Mouse (Mus musculus): Measurements from ENCODE around the gene Rbks. TPM values are rescaled to one million over a fixed set of nuclear protein-coding genes. Genes with fewer than 3 reads are reported as not detected.

Gene Rbks
- 2.5 and 2.9 TPM in 2 replicates for polyA plus RNA-seq (2015; fragmentation: Nextera tagmentation; extraction: Ambion mirVana)

GRCm38 (mm10) chr5:31696971-31697643, at the start of gene Rbks:
Gene Rbks (minus strand): TSS chr5:31697627.
- no peak; the same call in 1 of the 2 replicates for ATAC-seq (ENCODE audit: insufficient number of reproducible peaks, low FRiP score, low TSS enrichment, low read depth)
- WGBS = 6% methylated on average over 17 of the region's 18 CpGs

DNA sequence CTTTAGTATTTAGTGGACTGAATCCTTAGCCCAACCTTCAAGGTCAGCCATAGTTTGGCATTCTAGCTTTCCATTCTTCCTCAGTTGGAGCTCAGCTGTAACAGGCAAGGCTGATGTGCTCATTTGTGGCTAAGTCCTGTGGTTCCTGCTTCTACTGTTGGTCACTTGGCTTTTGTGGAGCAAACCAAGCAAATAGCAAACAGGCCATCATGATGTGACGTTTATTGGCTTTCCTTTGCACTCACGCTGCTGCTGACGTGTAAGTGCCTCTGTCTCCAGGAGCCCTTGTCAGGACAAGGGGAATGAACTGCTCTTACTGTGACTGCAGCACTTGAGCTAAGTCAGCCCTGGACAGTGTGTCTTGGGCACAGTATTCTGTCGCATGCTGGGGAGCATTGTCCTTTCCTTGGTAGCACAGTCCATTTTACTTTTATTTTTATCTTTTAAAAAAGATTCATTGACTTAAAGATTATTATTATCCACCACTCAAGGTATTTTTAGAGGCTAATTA, 45.1 kb upstream of the Rbks start:
- Histone ChIP-seq H3K9me3 (no peaks in the 10 kb centered on the region), H3K27ac (no peak overlapping the region), H3K4me2 (no peak overlapping the region), H3K27me3 (no peaks in the 10 kb centered on the region), H3K4me1 (no peaks in the 10 kb centered on the region), H3K9ac (no peak overlapping the region), H3K4me3 (no peak overlapping the region), H3K36me3 (no peaks in the 10 kb centered on the region)
- 49% methylated on average over 4 of the region's 4 CpGs for WGBS
- ATAC-seq (ENCODE audit: insufficient number of reproducible peaks, low FRiP score, low TSS enrichment, low read depth) = no peak

More at GRCm38 (mm10) chr5:31696971-31697643, at the start of gene Rbks:
- peak within 1 kb of the TSS; percentile 82 for H3K27ac ChIP-seq
- no peaks in the 10 kb centered on the region for H3K9me3 ChIP-seq
- H3K27me3 ChIP-seq = no peaks in the 10 kb centered on the region
- peaks cover 7% of the 10 kb centered on the region for H3K4me1 ChIP-seq
- H3K9ac ChIP-seq = peak within 1 kb of the TSS; percentile 75
- peak within 1 kb of the TSS; percentile 81 for H3K4me3 ChIP-seq
- peak within 1 kb of the TSS; percentile 83 for H3K4me2 ChIP-seq
- no peaks in the 10 kb centered on the region for H3K36me3 ChIP-seq

GRCm38 (mm10) chr5:31741931-31742330, 44.5 kb upstream of the Rbks start:
- H3K27ac ChIP-seq = no peak overlapping the region
- no peak overlapping the region for H3K4me3 ChIP-seq
- 91% methylated on average over 1 of the region's 1 CpGs for WGBS
- no peaks in the 10 kb centered on the region for H3K27me3 ChIP-seq
- no peak overlapping the region for H3K4me2 ChIP-seq
- no peaks in the 10 kb centered on the region for H3K9me3 ChIP-seq
- no peaks in the 10 kb centered on the region for H3K4me1 ChIP-seq
- ATAC-seq (ENCODE audit: insufficient number of reproducible peaks, low FRiP score, low TSS enrichment, low read depth) = no peak
- H3K36me3 ChIP-seq = no peaks in the 10 kb centered on the region
- H3K9ac ChIP-seq = no peak overlapping the region

GRCm38 (mm10) chr5:31732644-31733338, 35.4 kb upstream of the Rbks start:
- H3K9ac ChIP-seq = no peak overlapping the region
- H3K4me2 ChIP-seq = no peak overlapping the region
- H3K27me3 ChIP-seq = no peaks in the 10 kb centered on the region
- 50% methylated on average over 3 of the region's 3 CpGs for WGBS
- ATAC-seq (ENCODE audit: insufficient number of reproducible peaks, low FRiP score, low TSS enrichment, low read depth) = no peak
- H3K4me1 ChIP-seq = no peaks in the 10 kb centered on the region
- no peaks in the 10 kb centered on the region for H3K9me3 ChIP-seq
- H3K36me3 ChIP-seq = no peaks in the 10 kb centered on the region
- no peak overlapping the region for H3K27ac ChIP-seq
- no peak overlapping the region for H3K4me3 ChIP-seq

DNA sequence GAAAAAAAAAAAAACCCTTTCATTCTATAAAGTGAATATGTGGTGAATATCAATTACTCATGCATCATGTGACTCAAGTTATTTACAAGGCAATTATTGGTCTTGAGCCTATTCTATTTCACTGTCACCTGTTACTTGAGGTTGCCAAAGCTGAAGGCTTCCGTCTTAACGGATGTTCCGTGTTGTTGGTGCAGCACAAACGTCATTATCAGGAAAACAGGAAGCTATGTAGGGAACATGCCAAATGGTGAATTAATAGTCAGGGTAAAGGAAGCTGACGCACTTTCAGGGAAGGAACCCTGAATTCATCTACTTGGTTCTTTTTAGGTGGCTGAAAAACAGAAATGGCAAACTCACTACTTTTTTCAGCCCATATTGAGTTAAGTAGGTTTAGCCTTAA, 30.0 kb upstream of the Rbks start:
- H3K4me2 ChIP-seq = no peak overlapping the region
- H3K36me3 ChIP-seq = no peaks in the 10 kb centered on the region
- H3K27me3 ChIP-seq = no peaks in the 10 kb centered on the region
- no peak overlapping the region for H3K27ac ChIP-seq
- H3K4me1 ChIP-seq = no peaks in the 10 kb centered on the region
- H3K9ac ChIP-seq = no peak overlapping the region
- no peak for ATAC-seq (ENCODE audit: insufficient number of reproducible peaks, low FRiP score, low TSS enrichment, low read depth)
- WGBS = 78% methylated on average over 5 of the region's 5 CpGs
- H3K4me3 ChIP-seq = no peak overlapping the region
- H3K9me3 ChIP-seq = no peaks in the 10 kb centered on the region

GRCm38 (mm10) chr5:31725885-31726284, 28.5 kb upstream of the Rbks start:
- ATAC-seq (ENCODE audit: insufficient number of reproducible peaks, low FRiP score, low TSS enrichment, low read depth) = no peak
- Histone ChIP-seq H3K9ac (no peak overlapping the region), H3K27me3 (no peaks in the 10 kb centered on the region), H3K4me3 (no peak overlapping the region), H3K4me2 (no peak overlapping the region), H3K4me1 (no peaks in the 10 kb centered on the region), H3K9me3 (no peaks in the 10 kb centered on the region), H3K36me3 (no peaks in the 10 kb centered on the region), H3K27ac (no peak overlapping the region)
- 86% methylated on average over 2 of the region's 2 CpGs for WGBS

- ATAC-seq (ENCODE audit: insufficient number of reproducible peaks, low FRiP score, low TSS enrichment, low read depth) = no peak
- Histone ChIP-seq H3K4me1 (no peaks in the 10 kb centered on the region), H3K4me2 (no peak overlapping the region), H3K27ac (no peak overlapping the region), H3K9me3 (no peaks in the 10 kb centered on the region), H3K27me3 (no peaks in the 10 kb centered on the region), H3K9ac (no peak overlapping the region), H3K4me3 (no peak overlapping the region), H3K36me3 (no peaks in the 10 kb centered on the region)
- 73% methylated on average over 6 of the region's 6 CpGs for WGBS
These were observed 27.1 kb upstream of the Rbks start for GRCm38 (mm10) chr5:31724519-31724918.

DNA sequence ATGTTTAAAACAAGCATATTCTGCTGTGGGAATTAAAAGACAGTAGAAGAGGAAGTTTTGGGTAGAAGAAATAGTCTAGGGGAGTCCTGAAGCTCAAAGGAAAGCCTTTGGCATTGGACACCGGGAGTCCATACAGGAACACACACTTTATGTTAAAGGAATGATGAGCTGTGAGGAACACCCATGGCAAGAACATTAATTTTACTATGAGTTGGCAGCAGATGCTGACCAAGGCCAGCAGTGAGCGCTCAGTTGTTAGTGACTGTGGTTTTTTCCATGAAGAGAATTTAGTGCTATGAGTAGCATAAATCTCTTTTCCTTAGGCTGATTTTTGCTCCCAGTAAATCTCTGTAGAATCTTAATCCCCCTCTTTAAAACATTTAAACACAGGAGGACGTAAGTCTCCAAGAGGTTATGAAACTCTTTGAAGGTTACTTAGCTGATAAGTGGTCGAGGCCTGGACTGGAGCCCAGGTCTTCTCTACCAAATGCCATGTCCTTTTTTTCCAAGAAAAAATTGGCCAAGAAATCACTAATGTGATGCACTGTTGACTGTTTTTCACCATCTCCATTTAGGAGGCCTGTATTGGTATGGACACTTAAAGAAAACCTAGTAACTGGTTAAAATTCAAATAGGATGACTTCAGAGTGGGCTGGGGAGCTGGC, 18.2 kb upstream of the Rbks start:
- Histone ChIP-seq H3K9ac (no peak overlapping the region), H3K27me3 (no peaks in the 10 kb centered on the region), H3K4me2 (no peak overlapping the region), H3K9me3 (no peaks in the 10 kb centered on the region), H3K4me3 (no peak overlapping the region), H3K27ac (no peak overlapping the region), H3K36me3 (no peaks in the 10 kb centered on the region), H3K4me1 (no peaks in the 10 kb centered on the region)
- whole genome bisulfite sequencing = 52% methylated on average over 4 of the region's 4 CpGs
- no peak for ATAC-seq (ENCODE audit: insufficient number of reproducible peaks, low FRiP score, low TSS enrichment, low read depth)

DNA sequence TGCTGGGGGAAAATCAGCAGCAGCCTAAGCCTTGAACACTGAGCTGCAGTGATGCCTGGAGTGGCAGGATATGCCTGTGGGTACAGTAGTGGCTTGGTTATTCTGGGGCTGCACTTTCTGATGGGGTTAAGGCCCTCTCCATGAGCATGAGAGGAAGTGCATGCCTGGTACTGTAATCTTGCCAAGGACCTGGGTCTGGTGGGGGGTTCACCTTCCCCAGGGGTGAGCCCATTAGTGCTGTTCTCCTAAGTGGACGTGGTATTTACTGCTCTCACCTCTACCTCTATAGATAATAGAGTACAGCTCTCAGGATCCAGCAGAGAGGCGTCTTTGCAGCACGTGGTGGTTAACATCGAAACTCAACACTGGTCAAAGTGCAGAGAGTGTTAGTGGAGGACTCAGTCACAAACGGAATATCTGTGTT, 16.4 kb upstream of the Rbks start:
- Histone ChIP-seq H3K4me2 (no peak overlapping the region), H3K9ac (no peak overlapping the region), H3K4me1 (no peaks in the 10 kb centered on the region), H3K9me3 (no peaks in the 10 kb centered on the region), H3K36me3 (no peaks in the 10 kb centered on the region), H3K4me3 (no peak overlapping the region), H3K27ac (no peak overlapping the region), H3K27me3 (no peaks in the 10 kb centered on the region)
- no peak for ATAC-seq (ENCODE audit: insufficient number of reproducible peaks, low FRiP score, low TSS enrichment, low read depth)
- WGBS = 64% methylated on average over 5 of the region's 5 CpGs

DNA sequence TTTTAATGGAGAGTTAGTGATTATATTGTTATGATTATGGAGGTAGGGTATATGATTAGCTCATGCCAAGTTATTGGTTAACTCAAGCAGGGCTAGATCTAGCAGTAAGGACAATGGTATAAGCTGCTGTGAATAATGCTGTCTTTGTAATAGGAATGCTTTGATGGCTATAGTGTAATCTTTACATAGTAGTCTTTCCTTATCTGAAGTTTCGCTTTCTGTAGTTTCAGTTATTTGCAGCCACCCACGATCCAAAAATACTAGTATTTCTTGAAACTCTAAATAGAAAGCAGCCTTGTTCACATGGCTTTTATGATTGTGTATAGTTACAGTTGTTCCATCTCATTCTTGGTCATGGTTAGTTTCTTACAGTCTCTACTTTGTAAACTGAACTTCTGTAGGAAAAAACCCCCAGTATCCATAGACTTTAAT, 15.9 kb upstream of the Rbks start:
- Histone ChIP-seq H3K4me1 (no peaks in the 10 kb centered on the region), H3K36me3 (no peaks in the 10 kb centered on the region), H3K4me2 (no peak overlapping the region), H3K27me3 (no peaks in the 10 kb centered on the region), H3K4me3 (no peak overlapping the region), H3K27ac (no peak overlapping the region), H3K9me3 (no peaks in the 10 kb centered on the region), H3K9ac (no peak overlapping the region)
- WGBS = 77% methylated on average over 2 of the region's 2 CpGs
- no peak for ATAC-seq (ENCODE audit: insufficient number of reproducible peaks, low FRiP score, low TSS enrichment, low read depth)

DNA sequence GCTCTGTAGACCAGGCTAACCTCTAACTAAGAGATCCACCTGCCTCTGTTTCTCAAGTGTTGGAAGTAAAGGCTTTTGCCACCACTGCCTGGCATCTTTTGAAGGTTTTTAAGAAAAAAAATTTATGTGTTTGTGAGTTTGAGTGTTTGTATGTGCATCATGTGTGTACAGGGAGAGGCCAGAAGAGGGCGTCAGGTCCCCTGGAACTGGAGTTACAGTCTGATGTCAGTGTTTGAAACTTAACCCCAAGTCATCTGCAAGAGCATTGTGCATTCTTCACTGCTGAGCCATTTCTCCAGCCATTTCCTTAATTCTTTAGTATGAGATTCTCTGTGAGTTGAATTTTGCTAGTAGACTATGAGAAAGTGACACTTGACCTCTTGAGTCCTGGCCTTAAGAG, 12.0 kb upstream of the Rbks start:
- no peak for ATAC-seq (ENCODE audit: insufficient number of reproducible peaks, low FRiP score, low TSS enrichment, low read depth)
- Histone ChIP-seq H3K4me1 (no peaks in the 10 kb centered on the region), H3K9ac (no peak overlapping the region), H3K4me2 (no peak overlapping the region), H3K36me3 (no peaks in the 10 kb centered on the region), H3K4me3 (no peak overlapping the region), H3K27me3 (no peaks in the 10 kb centered on the region), H3K9me3 (no peaks in the 10 kb centered on the region), H3K27ac (no peak overlapping the region)
- 85% methylated on average over 1 of the region's 1 CpGs for WGBS

DNA sequence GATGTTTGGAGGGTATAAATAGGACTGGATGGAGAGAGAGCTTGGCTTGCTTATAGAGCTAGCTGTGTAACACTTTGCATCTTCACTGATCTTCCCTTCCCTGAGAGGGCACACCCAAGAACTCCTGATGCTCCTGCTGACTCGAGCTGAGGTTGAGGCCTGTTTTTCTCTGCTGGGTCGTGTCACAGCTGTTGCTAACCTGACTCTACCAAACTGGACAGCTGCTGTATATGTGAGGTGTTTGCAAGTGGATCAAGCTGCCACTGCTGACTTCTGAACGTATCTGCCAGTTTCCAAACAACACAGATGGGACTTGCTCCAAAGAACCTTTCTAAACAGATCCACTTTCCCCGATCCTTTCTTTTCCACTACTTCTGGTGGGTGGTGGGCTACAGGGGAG, 9.4 kb upstream of the Rbks start:
- 73% methylated on average over 4 of the region's 4 CpGs for WGBS
- peaks cover 3% of the 10 kb centered on the region; the same call in 1 of the 2 replicates for H3K36me3 ChIP-seq
- H3K27ac ChIP-seq = no peak overlapping the region
- no peak for ATAC-seq (ENCODE audit: insufficient number of reproducible peaks, low FRiP score, low TSS enrichment, low read depth)
- no peak overlapping the region for H3K4me2 ChIP-seq
- no peaks in the 10 kb centered on the region for H3K27me3 ChIP-seq
- no peak overlapping the region for H3K4me3 ChIP-seq
- H3K9me3 ChIP-seq = no peaks in the 10 kb centered on the region
- H3K4me1 ChIP-seq = no peaks in the 10 kb centered on the region
- H3K9ac ChIP-seq = no peak overlapping the region
